Mouse (Mus musculus) cerebellum, adult 9-11 months (tissue): ENCODE measurements around the gene Nup210l.
A peak's percentile ranks its signal among the peaks of the same experiment; 100 is the strongest.

Source experiments
- DNase-seq: peaks from one replicate; pipeline ENCODE4 v3.0.0; 2022

Gene Nup210l

DNA sequence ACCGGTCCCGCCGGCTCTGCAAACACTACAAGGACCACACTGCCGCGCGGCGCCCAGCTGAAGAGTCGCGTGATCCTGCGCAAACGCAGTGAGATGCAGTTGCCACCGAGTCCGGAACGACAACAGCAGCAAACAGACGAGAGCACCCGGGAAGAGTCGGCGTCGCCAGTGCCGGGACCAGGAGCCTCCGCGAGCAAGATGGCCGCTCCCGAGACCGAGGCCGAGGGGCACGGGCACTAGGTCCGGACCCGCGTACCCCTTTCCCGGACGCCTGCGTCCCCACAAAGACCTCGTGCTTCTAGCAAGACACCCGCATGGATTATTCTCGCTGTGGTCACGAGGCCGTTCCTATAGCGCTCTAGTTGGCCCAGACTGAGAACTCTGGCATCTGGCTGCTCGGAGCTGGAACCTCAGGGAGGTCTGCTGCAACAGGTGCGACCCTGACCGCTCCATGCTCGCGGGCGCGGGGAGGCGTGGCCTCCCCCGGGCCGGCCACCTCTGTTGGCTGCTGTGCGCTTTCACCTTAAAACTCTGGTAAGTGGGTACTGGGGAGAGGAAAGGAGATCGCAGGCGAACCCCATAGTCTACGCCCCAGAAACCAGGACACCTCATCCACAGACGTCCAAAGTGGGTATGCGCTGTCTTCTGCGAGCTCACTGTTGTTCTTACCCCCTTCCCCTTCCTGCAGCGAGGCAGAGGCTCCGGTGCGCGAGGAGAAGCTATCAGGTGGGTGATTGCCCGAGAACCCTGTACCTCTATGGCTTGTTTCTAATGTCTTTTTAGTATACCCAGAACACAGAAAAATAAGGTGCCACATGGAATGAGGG, 127.8 kb downstream of the Nup210l start, which contains the start of gene Jtb:
Jtb (plus strand) TSS at position 91 of the 827 bp plus-strand sequence.
- DNase-seq, result peak; percentile 94

DNA sequence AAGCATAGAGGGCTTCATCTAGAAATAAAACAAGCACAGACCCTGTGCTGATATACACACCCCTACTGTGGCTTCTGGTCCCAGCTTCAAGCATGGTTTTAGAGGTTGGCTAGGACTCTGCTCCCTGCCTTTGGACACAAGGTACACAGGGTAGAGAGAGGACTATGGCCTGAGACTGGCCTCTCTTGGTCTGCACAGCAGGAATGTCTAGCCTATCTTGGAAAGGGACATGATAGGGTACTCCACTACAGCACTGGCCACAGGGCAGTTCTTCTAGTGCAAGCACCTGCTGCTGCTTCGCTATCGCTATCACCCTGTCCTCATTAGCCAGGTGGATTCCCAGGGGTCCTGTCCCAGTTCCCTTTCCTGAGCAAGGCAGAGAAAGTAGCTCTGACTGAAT, 137.3 kb downstream of the Nup210l start:
- no peak for DNase-seq

DNA sequence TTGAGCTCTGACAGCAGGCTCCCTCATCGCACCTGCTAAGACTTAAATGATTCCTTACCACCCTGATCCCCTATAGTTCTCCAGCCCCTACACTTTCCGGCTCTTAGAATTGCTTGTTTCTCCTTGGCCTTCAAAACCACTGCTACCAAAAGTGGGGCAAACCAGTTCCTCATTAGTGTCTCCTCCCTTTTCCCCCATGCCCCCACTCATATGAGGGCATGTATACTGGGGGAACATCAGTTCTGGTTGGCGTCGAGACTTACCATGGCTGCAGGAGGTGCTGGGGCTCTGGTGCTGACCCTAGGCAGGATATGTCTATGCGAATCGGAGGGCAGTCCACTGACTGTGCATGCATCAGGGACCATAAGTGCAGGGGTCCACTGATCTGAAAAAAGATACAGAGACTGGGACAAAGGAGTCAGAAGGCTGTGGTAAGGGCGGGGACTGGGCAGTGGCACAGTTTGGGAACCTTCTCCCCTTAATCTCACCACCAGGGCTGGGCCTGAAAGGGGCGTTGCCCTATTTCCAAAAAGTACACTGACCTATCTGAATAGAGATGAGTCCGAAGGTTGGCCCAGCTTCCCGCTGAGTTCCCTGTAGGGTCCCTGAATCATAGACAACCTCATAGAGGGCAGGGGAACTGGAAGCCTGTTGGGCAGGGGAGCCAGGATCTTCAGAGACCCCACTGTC, 137.9 kb downstream of the Nup210l start:
- DNase-seq, result no peak

DNA sequence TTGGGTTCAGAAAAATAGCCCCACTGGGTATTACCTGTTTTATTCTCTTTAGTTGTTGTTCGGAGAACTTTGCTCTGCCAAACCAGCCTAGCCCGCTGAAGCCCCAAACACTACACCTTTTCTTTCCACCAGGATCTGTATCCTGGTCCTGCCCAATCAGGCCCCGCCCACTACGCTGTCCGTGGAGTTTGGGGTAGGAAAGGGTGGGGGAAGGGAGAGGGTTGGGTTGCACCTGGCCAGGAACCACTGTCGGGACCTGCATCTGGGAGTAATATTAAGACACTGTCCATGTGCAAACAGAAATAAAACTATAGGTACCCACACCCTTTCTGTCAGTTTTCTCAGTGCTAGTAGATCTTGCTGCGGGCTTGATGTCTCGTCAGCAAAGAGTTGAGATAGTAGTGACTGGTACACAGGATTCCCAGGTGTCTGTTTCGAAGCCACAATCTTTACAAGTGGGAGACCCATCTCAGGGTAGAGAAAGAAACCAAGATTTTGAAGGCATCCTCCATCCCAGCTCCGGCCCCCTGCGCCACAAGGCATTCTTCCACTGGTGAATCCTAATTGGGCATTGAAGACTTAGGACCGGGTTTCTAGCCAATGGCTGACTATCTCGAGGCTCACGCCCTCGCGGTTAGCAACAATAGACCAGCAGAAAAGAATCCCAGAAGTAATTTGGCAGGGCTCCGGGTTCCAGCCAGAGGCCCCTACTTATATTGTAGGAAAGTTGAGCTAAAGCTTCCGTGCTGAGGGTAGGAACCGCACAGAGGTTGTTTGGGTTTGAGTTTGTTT, 139.2 kb downstream of the Nup210l start, which contains the start of gene Creb3l4:
Creb3l4 (minus strand) TSS at position 529 of the 792 bp plus-strand sequence.
- DNase-seq, result no peak

DNA sequence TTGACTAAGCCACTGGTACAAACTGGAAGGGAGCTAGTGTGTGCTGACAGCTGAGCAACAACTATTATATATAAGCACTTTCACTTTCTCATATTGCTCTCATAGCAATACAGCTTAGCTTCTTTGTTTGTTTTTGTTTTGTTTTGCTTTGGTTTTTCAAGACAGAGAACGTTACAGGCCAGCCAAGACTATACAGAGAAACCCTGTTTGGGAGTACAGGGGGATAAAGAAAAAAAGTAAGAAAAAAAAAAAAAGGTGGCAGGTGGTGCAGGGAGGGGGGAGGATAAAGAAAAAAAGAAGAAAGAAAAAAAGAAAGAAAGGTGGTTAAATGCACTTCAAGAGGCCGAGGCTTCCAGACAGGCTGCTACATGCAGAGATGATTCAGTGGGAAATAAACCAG, 141.5 kb downstream of the Nup210l start:
- DNase-seq, result no peak

DNA sequence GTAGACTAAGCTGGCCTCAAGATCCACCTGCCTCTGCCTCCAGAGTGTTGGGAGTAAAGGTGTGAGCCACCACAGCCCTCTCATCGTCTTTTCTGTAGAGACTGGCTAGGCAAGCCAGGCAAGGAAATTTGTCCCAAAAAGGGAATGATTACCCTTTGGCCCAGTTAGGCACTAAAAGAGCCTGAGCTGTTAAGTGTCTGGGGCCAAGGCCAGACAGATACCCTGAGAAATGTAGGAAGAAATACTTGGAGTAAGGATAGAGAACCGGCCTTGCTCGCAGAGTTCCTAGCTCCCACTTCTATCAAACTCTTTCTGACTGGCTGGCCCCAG, 143.7 kb downstream of the Nup210l start:
- no peak for DNase-seq

DNA sequence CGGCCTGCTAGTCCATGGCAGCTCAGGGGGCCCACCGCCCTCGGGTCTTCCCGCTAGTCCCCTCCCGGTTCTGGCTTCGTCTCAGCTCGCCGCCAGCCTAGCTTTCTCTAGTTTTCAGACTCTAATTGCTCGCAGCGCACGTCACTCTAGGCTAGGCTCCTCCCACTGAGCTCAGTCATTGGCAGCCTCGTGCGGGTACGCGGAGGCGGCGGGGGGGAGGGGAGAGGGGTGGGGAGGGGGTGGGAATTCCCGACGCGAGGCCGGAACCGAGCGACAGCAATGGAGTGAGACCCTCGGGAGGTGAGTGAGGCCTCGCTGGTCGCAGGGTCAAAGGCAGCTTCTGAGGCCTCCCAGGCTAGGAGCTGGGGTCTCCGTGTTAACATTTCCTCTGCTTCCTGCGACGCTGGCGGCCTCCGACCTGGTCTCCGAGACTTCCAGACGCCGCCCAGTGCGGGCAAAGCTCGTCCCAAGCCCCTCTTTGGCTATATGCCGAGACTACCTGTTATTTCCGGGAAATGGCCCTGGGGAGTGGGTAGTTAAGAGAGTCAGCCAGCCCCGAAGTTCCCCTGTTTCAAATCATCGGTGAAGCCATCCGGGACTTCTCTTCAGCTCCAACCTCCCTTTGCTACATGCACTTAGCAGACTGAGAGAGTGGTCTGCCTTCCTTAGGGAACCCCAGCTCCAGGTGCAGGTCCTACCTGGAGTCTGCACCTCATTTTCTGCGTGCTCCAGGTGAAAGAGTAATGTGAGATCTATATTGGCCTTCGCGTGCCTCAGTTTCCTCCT, 144.2 kb downstream of the Nup210l start, which contains the start of gene Slc39a1:
Slc39a1 (plus strand) TSS at position 213 of the 786 bp plus-strand sequence.
- peak; percentile 93 for DNase-seq

DNA sequence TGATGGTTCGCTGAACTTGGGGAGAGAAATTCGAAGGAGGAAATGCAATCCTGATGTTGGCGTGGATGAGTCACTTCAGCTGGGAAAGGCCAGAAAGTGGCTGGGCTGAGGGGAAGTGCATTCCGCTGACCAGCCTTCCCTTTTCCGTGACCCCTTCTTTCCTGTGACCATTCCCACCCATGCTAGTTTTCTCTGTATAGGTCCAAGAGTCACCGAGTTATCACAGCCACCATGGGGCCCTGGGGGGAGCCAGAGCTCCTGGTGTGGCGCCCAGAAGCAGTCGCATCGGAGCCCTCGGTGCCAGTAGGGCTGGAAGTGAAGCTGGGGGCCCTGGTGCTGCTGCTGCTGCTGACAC, 144.8 kb downstream of the Nup210l start:
- DNase-seq, result peak; percentile 62

DNA sequence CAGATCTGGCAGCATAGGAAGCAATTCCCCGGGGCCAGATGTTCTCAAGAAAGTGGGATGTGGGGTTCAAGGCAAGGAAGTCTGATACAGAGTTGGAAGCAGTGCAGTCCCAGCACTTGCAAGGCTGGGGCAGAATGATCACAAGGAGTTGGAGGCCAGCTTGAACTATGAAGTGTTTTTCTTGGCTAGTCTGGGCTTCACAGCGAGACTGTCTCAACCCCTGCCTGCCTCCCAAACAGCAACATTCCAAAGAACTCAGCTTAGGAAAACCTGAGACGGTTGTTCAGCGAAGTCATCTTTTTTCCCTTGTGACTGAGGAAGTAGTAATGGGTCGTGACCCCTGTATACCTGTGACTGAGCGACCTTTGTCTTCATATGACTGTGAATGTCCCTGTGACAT, 146.9 kb downstream of the Nup210l start:
- peak; percentile 29 for DNase-seq

DNA sequence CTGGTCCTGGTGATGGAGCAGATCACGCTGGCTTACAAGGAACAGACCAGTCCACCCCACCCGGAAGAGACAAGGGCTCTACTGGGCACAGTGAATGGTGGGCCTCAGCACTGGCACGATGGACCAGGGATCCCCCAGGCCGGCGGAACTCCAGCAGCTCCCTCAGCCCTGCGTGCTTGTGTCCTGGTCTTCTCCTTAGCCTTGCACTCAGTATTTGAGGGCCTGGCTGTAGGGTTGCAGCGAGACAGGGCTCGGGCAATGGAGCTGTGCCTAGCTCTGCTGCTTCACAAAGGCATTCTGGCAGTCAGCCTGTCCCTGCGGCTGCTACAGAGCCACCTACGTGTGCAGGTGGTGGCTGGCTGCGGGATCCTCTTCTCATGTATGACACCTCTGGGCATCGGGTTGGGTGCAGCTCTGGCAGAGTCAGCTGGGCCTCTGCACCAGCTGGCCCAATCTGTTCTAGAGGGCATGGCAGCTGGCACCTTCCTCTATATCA, 147.8 kb downstream of the Nup210l start:
- DNase-seq, result peak; percentile 38

DNA sequence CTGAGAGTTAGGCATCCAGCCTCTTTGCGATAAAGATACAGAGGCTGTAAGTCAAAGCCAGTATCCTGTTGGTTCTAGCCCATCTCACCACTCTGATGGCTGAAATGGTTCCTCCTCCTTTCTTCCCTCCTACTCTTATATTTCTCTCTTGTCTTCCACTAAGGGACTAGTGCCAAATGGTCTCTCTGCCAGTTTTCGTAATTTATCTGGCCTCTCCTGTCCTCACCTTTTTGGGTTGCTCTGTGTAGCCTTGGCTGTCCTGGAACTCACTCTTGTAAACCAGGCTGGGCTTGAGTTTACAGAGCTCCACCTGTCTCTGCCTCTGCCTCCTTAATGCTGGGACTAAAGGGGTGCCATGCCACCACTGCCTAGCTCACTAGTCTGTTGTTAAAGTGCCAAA, 148.7 kb downstream of the Nup210l start:
- peak; percentile 67 for DNase-seq

DNA sequence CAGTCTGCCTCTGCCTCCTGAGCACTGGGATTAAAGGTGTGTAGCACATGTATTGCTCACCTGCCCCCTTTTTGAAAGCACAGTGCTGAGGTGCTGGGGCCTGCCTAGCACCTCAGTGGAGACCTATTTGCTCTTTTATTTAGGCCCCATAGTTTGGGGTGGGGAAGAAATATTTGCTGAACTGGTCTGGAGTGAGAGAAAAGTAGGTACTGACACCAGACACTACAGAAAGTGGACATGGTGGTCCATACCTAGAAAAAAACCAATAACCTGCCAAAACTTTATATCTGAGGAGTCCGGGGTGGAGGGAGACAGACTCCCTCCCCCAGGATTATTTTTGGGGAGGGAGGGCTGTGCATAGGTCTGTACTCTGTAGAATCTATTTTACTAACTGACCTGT, 149.2 kb downstream of the Nup210l start:
- DNase-seq, result peak; percentile 57

DNA sequence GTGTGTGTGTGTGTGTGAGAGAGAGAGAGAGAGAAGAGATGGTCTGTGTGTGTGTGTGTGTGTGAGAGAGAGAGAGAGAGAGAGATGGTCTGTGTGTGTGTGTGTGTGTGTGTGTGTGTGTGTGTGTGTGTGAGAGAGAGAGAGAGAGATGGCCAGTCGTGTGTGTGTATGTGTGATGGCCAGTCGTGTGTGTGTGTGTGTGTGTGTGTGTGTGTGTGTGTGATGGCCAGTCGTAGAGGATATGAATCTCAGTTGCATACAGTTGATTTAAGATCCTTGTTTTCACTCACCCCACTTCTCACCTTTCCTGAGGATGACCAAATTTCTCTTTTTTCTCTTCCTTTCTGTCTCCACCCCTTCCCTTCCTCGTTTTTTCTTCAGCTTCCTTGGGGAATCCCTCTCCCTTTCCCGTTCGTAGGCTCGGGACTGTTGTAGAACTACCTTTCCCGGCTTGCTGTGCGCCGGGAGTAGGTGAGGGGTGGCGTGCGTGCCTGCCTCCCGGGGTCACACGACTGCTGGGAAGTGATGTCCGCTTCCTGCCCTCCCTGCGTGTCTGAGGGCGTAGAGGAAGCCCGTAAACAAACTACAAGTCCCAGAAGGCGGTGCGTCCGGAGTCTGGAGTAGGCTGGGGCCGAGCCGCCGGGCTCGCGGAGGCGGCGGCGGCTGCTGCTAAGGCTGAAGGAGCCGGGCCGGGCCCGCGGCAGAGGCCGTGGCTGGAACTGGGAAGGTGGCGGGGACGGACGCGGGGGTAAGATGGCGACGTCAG, 149.9 kb downstream of the Nup210l start, which contains the start of gene Crtc2:
Crtc2 (plus strand) TSS at position 511 of the 766 bp plus-strand sequence.
- peak; percentile 99 for DNase-seq

DNA sequence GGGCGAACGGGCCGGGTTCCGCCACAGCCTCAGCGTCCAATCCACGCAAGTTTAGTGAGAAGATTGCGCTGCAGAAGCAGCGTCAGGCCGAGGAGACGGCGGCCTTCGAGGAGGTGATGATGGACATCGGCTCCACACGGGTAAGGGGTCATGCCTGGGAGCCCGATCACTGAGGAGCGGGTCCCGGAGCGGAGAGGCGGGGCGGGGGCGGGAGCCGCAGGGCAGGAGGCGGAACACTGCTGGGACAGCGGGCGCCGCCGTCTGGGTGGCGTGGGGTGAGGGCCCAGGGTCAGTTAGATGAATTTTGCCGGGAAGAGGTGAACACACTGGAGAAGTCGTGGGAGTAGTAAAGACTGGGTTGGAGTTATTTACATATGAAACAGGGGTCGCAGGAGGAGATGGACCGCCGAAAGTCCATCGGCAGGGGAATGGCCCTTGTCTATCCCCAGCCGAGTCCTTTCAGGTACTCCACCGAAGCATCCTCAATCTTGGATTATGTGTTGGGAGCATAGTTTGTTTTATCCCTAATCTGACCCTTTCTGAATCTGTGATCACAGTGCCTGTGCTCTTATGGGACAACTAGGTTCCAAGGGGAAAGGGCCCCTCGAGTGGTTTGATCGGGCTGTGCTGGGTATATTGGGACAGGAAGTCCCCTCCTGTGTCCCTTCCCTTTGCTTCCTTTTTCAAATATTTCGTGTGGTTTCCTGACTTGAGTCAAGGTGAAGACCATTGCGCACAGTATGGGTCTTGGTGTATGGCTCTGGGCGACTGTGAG, 150.7 kb downstream of the Nup210l start:
- no peak for DNase-seq

DNA sequence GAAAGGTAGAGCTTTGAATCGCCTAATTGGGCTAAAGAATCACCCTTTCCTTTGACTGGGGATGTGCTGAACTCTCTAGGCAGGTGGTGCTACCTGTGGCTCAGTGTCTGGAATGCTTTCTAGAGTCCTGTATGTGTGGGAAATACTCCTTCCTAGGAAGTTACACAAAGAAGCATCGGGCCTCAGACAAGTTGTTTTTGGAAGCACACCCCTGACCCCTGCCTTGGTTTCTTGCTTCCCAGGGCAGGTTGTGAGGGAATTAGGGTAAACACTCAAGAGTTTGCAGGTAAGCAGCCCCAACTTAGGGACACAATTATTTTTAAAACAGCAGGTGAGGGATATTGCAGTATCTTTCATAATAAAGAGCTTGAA, 151.2 kb downstream of the Nup210l start:
- peak; percentile 50 for DNase-seq

DNA sequence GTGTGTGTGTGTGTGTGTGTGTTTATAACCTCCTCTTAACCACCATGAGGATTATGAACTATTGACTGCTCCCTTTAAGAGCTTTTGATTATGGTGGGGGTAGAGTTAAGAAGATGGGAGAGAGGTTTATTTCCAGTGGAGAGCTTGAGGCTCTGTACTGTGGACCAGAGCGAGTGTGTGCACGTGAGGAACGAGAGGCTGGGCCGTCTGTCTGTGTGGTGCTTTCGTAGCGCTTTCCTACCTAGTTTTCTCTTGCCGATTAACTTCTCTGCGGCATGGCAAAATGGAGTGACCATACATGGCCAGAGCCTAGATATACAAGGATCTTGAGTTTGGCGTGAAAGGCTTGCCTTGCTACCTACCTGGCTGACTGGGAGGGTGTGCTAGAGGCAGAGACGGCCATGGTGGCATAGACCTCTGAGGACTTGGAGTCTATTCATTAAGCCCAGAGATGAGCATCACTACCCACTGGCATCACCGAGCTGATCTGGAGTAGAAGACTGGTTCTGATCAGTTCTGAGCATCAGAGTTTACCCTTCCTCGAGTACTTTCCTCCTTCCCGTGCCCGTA, 151.9 kb downstream of the Nup210l start:
- peak; percentile 47 for DNase-seq

DNA sequence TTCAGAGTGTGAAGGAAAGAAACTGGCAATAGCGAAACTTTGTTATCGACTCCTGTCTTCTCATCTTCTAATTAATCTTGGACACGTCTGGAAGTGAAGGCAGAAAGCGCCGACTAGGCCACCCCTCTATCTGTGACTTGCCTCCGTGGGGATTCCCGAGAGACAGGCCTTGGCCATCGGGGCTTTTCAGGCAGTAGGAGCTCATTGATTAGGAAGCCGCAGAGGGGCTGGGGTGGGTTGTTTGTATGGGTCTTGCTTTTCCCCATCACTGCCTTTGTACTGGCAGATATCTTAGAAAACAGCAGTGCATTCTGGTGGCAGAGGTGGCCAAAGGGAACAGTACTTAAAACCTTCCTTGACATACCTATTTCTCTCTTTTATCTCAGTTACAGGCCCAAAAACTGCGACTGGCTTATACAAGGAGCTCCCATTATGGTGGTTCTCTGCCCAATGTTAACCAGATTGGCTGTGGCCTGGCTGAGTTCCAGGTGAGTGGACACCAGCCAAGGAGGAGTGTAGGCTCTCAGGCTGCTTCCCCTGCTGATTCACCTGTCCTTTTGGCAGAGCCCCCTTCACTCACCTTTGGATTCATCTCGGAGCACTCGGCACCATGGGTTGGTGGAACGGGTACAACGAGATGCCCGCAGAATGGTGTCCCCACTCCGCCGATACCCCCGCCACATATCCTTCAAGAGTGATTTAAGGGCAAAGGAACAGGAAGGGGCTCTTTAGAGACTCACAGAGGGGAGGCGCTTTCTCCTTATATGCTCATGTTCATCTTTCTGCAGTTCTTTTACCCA, 153.0 kb downstream of the Nup210l start:
- peak; percentile 96 for DNase-seq

DNA sequence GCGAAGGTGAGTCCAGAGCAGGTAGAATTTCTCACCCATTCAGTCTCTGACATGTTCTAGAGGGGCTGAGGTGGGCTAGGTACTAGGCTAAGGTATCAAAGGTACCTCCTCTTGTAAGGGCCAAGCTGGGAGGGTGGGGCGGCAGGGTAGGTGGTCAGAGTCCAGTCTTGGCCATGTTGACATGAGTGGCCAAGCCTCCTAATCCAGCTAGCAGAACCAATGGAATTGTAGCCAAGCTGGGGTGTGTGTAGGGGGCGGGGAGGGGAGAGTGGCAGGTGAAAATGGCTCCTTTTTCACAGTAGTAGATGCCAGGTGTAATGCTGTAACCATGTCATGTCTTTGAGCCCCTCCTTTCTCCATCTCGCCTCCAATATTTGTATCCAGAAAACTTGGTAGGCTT, 154.6 kb downstream of the Nup210l start:
- peak; percentile 44 for DNase-seq
